In the genomic region with DNA sequence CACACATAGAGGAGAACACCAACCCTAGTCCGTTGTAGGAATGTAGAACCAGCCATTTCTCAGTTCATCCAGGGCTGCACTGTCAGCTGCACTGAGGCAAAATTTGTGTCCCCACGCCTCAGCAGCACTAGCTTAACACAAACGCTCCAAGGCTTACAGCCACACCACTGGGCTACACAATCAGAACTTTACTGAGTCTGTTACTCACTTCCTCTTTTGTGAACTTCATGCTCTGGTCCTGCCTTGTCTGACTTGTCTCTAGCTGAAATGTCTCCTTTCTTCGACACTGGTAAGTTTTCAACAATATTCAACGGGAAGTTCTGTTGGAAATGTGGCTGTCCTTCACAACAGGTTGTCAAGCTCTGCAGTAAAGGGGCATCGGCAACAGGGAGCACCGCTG, we compare ENCODE assay signal across 20 mouse cellular contexts. TPM values are rescaled to one million over a fixed set of nuclear protein-coding genes. Genes with fewer than 3 reads are reported as not detected.
DNase-seq lines count a peak whose midpoint lies in the region; ATAC-seq lines count a peak whose summit lies in the region.
"Had no signal": no experiment of that assay in that cellular context is flagged by ENCODE, and none has a peak within 500 bp of the region (broad histone marks: within the 10 kb centered on the region; RNA-seq: fewer than 3 reads in every experiment).

No protein-coding gene starts in this region.

- H3K36me3 ChIP-seq in forebrain, embryonic 16.5 days (ENCODE audit: control insufficient read depth, insufficient read depth) = no peaks in the 10 kb centered on the region
- H3K36me3 ChIP-seq: heart, embryonic 13.5 days had no signal

- no peak overlapping the region for H3K9ac ChIP-seq in forebrain, embryonic 16.5 days (replicated peaks; ENCODE audit: low read depth, low read length)
- H3K9ac ChIP-seq: forebrain, embryonic 13.5 days; heart, embryonic 13.5 days; hindbrain, embryonic 12.5 days had no signal

- no peaks in the 10 kb centered on the region for H3K9me3 ChIP-seq in forebrain, embryonic 16.5 days (ENCODE audit: control insufficient read depth, low read length)
- H3K9me3 ChIP-seq: embryonic facial prominence, embryonic 10.5 days; forebrain, embryonic 13.5 days; heart, embryonic 13.5 days; hindbrain, embryonic 12.5 days had no signal

- peak; percentile 89 for ATAC-seq in granulocyte monocyte progenitor cell, adult 5-6 weeks (replicated peaks; ENCODE audit: poor library complexity, severe bottlenecking)
- ATAC-seq in monocyte, adult 5-6 weeks (replicated peaks; ENCODE audit: insufficient number of reproducible peaks, low FRiP score, low TSS enrichment, poor library complexity, severe bottlenecking) = 0 out of 2 replicates have a peak, but pooled peaks have one; percentile 38
- ATAC-seq in forebrain, embryonic 16.5 days = no peak
- ATAC-seq: forebrain, embryonic 13.5 days; hindbrain, embryonic 16.5 days had no signal

- no peak overlapping the region for H3K4me3 ChIP-seq in forebrain, embryonic 16.5 days (replicated peaks; ENCODE audit: low read length)
- H3K4me3 ChIP-seq: embryonic facial prominence, embryonic 10.5 days; forebrain, embryonic 13.5 days; gastrocnemius, adult 2 months; heart, embryonic 13.5 days; hindbrain, embryonic 12.5 days had no signal

- no peaks in the 10 kb centered on the region for H3K27me3 ChIP-seq in forebrain, embryonic 16.5 days (replicated peaks; ENCODE audit: control insufficient read depth, insufficient read depth, low read length)
- H3K27me3 ChIP-seq: forebrain, embryonic 13.5 days; heart, embryonic 13.5 days; hindbrain, embryonic 12.5 days had no signal

- no peak overlapping the region for H3K27ac ChIP-seq in forebrain, embryonic 16.5 days (ENCODE audit: low read length)
- H3K27ac ChIP-seq: embryonic facial prominence, embryonic 10.5 days; forebrain, embryonic 13.5 days; gastrocnemius, adult 2 months; heart, embryonic 13.5 days; hindbrain, embryonic 12.5 days had no signal

- no peak overlapping the region for H3K4me2 ChIP-seq in forebrain, embryonic 16.5 days (ENCODE audit: low read length)
- H3K4me2 ChIP-seq: forebrain, embryonic 13.5 days; heart, embryonic 13.5 days; hindbrain, embryonic 12.5 days had no signal

- DNase-seq in spleen, postnatal 36 days (ENCODE audit: low spot score in 2 of 2) = peak; percentile 11 to 17
- DNase-seq in spleen, adult 12 weeks (ENCODE audit: low spot score) = no peak
- no peak for DNase-seq in urinary bladder, postnatal 25 days (ENCODE audit: low spot score)
- no peak for DNase-seq in layer of hippocampus, adult 18-20 months (ENCODE audit: low spot score in 2 of 2)
- DNase-seq: adrenal gland, postnatal 14 days; cerebellum, adult 18-20 months; cerebellum, adult 9-11 months; cerebellum, postnatal 36 days; gastrocnemius, adult 2 months; gastrocnemius, postnatal 25 days; heart, adult 11 months; heart, postnatal 36 days had no signal

- WGBS in forebrain, embryonic 16.5 days = 93% methylated on average over 7 of the region's 7 CpGs

- no peaks in the 10 kb centered on the region for H3K4me1 ChIP-seq in forebrain, embryonic 16.5 days (replicated peaks; ENCODE audit: control insufficient read depth, insufficient read depth, low read length)
- H3K4me1 ChIP-seq: forebrain, embryonic 13.5 days had no signal

RNA-seq across cellular contexts. Expression of a gene that starts 10.7 kb away (rescaled TPM):
- 29.5 and 42.8 TPM in 2 replicates for total RNA-seq in granulocyte monocyte progenitor cell, adult 5-6 weeks (2014; fragmentation: Nextera tagmentation)
- total RNA-seq in granulocyte monocyte progenitor cell, adult 5-6 weeks (2017) = 13.1 and 15.8 TPM in 2 replicates
- 7.5 to 11.4 TPM (median 8.0 TPM) in 3 replicates for total RNA-seq in monocyte, adult 5-6 weeks (2017)
- polyA plus RNA-seq in forebrain, embryonic 16.5 days (2015; fragmentation: Nextera tagmentation; extraction: Ambion mirVana) = 29.4 and 30.8 TPM in 2 replicates
- 10 to 100 TPM; 21.9 to 24.7 TPM for total RNA-seq in layer of hippocampus, adult 18-20 months (2021)

RNA-seq across cellular contexts. Expression of a gene that starts 29.6 kb away (rescaled TPM):
- 78.4 and 93.5 TPM in 2 replicates for total RNA-seq in granulocyte monocyte progenitor cell, adult 5-6 weeks (2014; fragmentation: Nextera tagmentation)
- total RNA-seq in granulocyte monocyte progenitor cell, adult 5-6 weeks (2017) = 159 and 180 TPM in 2 replicates
- total RNA-seq in monocyte, adult 5-6 weeks (2017) = 44.6 to 62.5 TPM (median 55.5 TPM) in 3 replicates
- 133 and 146 TPM in 2 replicates for polyA plus RNA-seq in forebrain, embryonic 16.5 days (2015; fragmentation: Nextera tagmentation; extraction: Ambion mirVana)
- total RNA-seq in layer of hippocampus, adult 18-20 months (2021) = 10 to 100 TPM; 38.7 to 43.7 TPM

Comparison
In these comparisons a context has a peak if more than half of its experiments do, and no peak if none do; other contexts are left out.
1. DNase-seq: peak in spleen, postnatal 36 days (2 of 2); none in spleen, adult 12 weeks (single experiment), urinary bladder, postnatal 25 days (single experiment) and layer of hippocampus, adult 18-20 months (0 of 2).